Mouse (Mus musculus): ENCODE data around the gene Il1a.

The Il1a gene

GRCm38 (mm10) chr2:129263073-129263472 is 46.7 kb downstream of the Il1a start:
- no peak for DNase-seq (ENCODE audit: low spot score)

GRCm38 (mm10) chr2:129261151-129261794 is 48.5 kb downstream of the Il1a start:
- no peak for DNase-seq (ENCODE audit: low spot score)

GRCm38 (mm10) chr2:129260646-129261045 is 49.1 kb downstream of the Il1a start:
- DNase-seq (ENCODE audit: low spot score): no peak

GRCm38 (mm10) chr2:129258475-129259211 is 51.1 kb downstream of the Il1a start:
- peak; percentile 42 for DNase-seq (ENCODE audit: low spot score)

GRCm38 (mm10) chr2:129258056-129258455 is 51.7 kb downstream of the Il1a start:
- DNase-seq (ENCODE audit: low spot score): no peak

- no peak for DNase-seq (ENCODE audit: low spot score)
Measured at GRCm38 (mm10) chr2:129256006-129256405, 53.8 kb downstream of the Il1a start.

- no peak for DNase-seq (ENCODE audit: low spot score)
Measured at GRCm38 (mm10) chr2:129254076-129254475, 55.7 kb downstream of the Il1a start.

GRCm38 (mm10) chr2:129253631-129253970 is 56.2 kb downstream of the Il1a start:
- DNase-seq (ENCODE audit: low spot score): no peak

- no peak for DNase-seq (ENCODE audit: low spot score)
Measured at GRCm38 (mm10) chr2:129252836-129253630, 56.7 kb downstream of the Il1a start.
